Mouse (Mus musculus) cerebellum, adult (tissue): ENCODE measurements around the gene Il34.

Experiments
- ATAC-seq: cut with Nextera tagmentation; 2 replicates; pipeline ENCODE4 v1.9.2; 2017; ENCODE audit warnings: mild to moderate bottlenecking, moderate library complexity, mixed read lengths; ENCODE audit not compliant: insufficient number of reproducible peaks, low FRiP score, low TSS enrichment

The Il34 gene

GRCm38 (mm10) chr8:110805669-110806068 is at the start of gene Il34:
Gene Il34 (minus strand): TSS chr8:110805924.
- no peak for ATAC-seq

GRCm38 (mm10) chr8:110851186-110851585 is 45.5 kb upstream of the Il34 start:
- no peak for ATAC-seq

GRCm38 (mm10) chr8:110847645-110848495 is 42.1 kb upstream of the Il34 start:
- no peak for ATAC-seq

- no peak for ATAC-seq
Observed at GRCm38 (mm10) chr8:110847171-110847549, 41.4 kb upstream of the Il34 start.

GRCm38 (mm10) chr8:110846405-110847170 is 40.9 kb upstream of the Il34 start, which contains the start of the genes Cog4 and Sf3b3:
Gene Cog4 (plus strand): TSS chr8:110846600.
Gene Sf3b3 (minus strand): TSS chr8:110846787.
- ATAC-seq, result peak; percentile 84; the same call in 1 of the 2 replicates

DNA sequence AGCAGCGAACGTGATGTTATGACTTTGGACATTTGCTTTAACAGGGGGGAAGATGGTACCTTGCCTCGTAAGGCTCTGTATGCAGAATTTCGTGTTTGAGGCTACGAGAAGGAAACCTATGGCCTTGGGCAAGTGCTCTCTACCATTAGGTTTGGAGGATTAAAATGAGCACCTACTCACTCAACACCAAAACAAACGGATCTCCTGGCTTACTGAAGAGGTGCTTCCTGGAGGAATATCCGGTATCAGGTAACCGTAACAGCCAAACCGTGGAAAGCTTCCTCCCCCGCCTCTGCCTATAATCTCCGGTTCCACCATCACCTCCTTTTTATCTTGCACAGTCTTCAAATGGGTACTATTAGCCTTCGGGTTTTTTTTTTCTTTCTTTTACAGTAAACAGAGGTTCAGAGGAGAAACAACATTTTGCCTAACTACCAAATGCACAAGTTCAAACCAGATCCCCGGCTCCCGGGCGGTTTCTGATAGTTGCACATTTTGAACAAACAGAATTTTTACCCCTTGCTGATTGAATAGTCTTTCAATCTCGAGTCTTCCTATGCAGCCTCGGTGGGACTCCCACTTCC is 40.2 kb upstream of the Il34 start:
- no peak for ATAC-seq

DNA sequence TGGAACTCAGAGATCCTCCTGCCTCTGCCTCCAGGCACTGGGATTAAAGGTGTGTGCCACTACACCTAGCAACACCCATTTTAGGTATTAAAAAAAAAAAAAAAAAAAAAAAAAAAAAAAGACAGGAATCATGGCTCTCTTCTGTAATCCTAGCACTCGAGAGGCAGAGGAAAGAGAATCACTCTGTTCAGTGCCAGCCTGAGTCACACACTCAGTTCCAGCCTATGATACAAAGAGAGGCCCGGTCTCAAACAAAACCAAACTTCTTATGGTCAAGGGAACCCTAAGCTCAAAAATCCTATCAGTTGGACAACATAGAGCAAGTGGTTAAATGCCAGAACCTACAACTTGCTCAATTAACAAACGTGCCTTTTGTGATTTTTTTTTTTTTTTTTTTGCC is 39.2 kb upstream of the Il34 start:
- ATAC-seq, result no peak

GRCm38 (mm10) chr8:110843207-110843606 is 37.5 kb upstream of the Il34 start:
- ATAC-seq, result no peak

GRCm38 (mm10) chr8:110842012-110842574 is 36.4 kb upstream of the Il34 start:
- ATAC-seq, result no peak

- ATAC-seq, result no peak
Observed at GRCm38 (mm10) chr8:110831956-110832355, 26.2 kb upstream of the Il34 start.

DNA sequence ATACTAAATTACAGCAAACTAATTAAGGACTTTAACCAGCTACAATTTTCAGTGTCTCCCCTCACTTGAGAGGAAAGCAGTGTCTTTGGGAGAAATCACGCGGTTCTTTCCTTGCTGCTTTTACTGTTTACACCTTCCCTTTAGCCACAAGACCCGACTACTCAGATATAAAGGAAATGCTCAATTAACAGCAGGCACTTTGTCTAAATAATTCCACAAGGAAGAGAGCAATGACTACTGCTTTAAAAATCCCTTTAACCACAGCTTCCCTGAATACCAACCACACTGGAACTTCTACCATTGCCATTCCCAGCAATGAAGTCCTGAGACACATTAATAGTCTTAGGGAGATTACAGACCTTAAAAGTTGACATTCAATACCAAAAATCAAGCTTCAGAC is 22.8 kb upstream of the Il34 start:
- ATAC-seq, result no peak

GRCm38 (mm10) chr8:110824861-110825260 is 19.1 kb upstream of the Il34 start:
- no peak for ATAC-seq

DNA sequence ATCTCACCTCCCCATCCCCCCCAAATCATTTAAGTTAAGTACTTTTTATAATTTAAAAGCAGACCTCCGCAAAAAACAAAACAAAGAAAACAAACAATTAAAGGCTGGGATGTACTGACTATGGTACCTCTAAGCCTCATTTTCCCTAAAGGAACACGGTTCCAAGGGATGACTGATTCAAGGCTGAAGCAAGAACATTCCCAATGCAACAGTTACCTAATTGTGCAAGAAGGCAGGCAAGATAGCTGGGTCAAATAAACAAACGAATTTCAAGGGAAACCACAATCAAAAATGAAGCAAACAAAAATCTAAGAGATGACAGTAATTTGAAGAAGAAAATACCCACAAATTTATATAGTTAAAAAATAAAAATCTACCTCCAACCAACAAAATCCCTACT is 16.2 kb upstream of the Il34 start:
- ATAC-seq, result no peak

DNA sequence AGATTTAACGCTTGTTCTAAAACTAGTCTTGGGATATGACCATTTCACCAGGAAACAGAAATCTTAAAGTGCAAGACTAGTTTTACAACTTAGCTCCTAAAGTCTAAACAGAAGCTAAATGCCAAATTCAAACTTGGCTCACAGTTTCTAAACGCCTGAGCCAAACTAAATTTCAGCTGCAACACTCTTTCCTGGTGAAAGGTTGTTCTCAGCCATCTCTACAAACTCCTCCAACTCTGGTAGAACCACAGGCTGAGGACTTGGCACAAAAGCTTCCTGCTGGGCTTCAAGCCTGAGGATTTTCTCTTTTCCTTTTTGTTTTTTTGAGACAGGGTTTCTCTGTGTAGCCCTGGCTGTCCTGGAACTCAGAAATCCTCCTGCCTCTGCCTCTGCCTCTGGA is 14.5 kb upstream of the Il34 start:
- ATAC-seq, result no peak

DNA sequence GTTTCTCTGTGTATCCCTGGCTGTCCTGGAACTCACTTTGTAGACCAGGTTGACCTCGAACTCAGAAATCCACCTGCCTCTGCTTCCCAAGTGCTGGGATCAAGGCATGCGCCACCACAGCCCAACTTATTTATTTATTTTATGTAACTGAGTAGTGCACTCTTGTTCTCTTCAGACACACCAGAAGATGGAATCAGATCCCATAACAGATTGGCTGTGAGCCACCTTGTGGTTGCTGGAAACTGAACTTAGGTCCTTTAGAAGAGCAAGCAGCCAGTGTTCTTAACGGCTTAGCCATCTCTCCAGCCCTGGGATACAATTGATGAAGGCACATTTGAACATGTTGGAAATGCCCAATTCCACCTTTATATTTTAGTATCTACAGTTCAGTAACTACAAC is 12.9 kb upstream of the Il34 start:
- ATAC-seq, result no peak

DNA sequence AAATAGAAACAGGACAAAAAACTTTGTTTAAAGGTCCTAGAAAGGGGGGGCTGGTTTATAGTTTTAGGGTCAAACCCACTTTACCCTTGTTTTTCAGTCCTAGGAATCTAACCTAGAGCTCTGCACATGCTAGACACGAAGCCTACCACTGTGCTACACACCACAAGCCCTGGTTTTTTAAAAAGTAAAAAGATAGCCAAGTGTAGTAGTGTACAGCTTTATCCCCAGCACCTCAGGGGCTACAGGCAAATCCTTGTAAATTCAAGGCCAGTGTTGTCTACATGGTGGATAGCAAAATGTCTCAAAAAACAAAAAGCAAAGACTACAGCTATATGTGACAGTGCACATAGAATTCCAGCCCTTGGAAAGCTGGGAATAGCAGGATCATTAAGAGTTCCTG is 11.3 kb upstream of the Il34 start:
- no peak for ATAC-seq

DNA sequence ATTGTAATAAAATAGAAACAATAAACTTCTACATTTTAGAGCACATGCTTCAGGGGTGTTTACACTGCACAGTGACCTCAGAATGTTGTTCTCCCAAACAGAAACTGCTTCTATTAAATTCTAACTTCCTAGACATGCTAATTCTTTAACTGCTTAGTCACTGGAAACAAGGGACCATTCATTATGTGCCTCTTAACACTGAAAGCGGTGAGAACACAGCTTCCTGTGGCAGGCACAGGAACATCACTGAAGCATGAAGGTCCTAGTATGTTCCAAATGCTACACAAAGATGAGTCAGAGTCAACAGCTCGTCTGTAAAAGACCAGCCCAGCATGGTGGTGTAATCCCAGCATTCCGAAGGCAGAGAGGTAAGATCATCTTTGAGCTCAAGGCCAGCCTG is 9.6 kb upstream of the Il34 start:
- no peak for ATAC-seq

DNA sequence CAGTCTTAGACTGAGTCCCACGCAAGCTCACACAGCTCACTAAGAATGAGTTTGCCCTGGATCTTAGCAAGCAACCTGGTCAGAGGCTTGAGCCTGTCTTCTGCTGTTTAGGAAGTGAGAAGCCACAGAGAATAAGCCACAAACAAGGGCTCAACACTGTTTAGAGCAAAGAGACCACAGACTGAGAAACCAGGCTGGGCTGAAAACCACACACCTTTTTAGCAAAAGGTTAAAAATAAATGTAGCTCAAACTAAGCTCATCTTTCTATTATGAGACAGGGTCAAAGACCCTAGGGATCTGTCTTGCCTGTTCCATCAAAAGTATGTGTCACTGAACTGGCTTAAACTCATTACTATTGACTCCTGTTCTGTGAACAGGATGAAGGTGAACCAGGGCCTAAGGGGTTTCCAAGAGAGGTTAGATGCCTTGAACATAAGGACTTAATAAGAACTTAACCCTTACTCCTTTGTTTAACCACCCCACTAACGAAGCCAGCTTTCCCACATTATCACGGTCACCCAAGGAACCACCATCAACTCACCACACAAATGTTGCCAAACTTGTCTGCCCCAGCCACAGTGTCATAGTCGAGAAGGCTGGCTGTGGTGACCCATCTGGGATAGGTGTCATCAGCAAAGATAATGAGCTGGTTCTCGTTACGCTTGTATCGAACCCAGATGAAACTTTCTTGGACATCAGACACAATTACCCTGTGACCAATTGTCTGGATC is 7.5 kb upstream of the Il34 start:
- ATAC-seq, result no peak

DNA sequence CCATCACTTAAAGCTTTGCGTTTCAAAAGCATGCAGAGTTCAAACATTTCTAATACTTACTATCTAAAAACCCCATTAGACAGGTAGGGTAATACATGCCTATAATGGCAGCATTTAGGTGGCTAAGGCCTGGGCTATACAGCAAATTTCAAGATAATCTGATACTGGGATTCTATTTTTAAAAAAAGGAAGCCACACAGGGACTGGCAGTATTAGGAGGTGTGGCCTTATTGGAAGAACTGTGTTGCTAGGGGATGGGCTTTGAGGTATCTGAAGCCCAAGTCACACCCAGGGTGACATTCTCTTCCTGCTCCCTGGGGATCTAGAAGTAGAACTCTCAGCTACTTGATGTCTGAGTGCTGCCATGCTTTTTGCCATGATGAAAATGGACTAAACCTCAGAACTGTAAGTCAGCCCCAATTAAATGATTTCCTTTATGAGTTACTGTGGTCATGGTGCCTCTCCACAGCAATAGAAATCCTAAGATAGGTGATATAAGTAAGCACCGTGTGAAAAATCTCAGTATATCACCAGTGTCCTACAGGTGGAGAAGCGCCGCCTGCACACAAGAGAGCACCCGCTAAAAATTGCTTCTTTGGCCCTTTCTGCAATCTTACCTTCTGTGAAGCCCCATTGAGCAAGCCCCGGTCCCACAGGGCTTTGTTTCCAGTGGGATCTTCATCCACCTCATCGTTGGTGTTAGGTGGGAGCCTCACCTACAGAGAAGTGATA is 6.8 kb upstream of the Il34 start:
- no peak for ATAC-seq

GRCm38 (mm10) chr8:110811793-110812192 is 6.1 kb upstream of the Il34 start:
- ATAC-seq, result no peak
